Mouse (Mus musculus): Measurements from ENCODE around the gene Ptar1.

- TF ChIP-seq CTCF (IDR thresholded peaks at IDR 0.05; ENCODE audit: control insufficient read depth, insufficient read depth, insufficient replicate concordance, low read depth, low read length) (no peak), POLR2A (IDR thresholded peaks at IDR 0.05; ENCODE audit: control insufficient read depth, low read depth, low read length) (no peak)
These were observed 59.3 kb downstream of the Ptar1 start for GRCm38 (mm10) chr19:23746506-23746905.
